Mouse (Mus musculus) embryonic stem cell, embryonic (primary cell): Measurements from ENCODE around the gene Mrps12.

ENCODE experiments used
- CTCF ChIA-PET, 4 experiments: fragments of 300-600 bp in 2 of 4; fragments of 350-600 bp in 2 of 4; sonication (Branson Sonifier 250); formaldehyde crosslinking; loops; one replicate each; lab custom pipeline; 2022; ENCODE audit warnings: inconsistent platforms in 2 of 4; lab: Charles Lee
- POLR2A ChIA-PET, 4 experiments: fragments of 300-600 bp in 2 of 4; fragments of 350-600 bp in 2 of 4; sonication (Branson Sonifier 250); formaldehyde crosslinking; loops; one replicate each; lab custom pipeline; 2022; ENCODE audit warnings: antibody characterized with exemption in 4 of 4, inconsistent platforms in 1 of 4; lab: Charles Lee

The Mrps12 gene

DNA sequence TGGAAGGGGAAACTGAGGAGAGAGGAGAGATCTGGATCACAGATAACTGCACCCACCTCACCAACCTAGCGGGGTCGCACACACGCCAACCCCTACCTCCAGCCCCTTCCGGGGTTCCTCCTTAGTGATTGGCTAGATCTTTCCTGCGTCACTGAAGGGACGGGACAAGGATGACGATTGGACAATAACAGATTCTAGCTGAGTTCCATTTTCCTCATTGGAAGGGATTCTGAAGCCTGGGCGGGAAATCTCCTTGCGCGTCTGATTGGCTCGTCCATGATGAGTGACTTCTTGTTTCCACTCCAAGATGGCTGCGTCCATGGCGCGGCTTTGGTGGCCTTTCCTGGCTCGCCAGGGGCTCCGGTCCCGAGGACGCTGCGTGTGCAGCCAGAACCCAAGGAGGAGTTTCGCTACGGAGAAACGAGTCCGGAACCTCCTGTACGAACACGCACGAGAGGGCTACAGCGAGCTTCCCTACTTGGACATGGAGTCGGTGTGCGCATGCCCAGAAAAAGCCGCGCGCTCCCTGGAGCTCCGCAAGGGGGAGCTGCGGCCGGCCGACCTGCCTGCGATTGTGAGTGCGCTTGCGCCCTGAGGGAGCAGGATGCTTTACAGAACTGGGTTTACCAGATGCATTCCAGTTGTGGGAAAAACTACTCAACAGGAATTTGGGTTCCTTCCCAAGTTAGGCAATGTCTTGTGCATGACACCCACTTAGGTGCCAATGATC, at the start of gene Mrps12, which contains the start of gene Sars2:
Gene Mrps12 (minus strand): TSS at position 112 of the 730 bp plus-strand sequence.
Gene Sars2 (plus strand): TSS at position 284 of the 730 bp plus-strand sequence.
- POLR2A ChIA-PET, result interaction anchor here (0.5 to 3.2 kb wide), 111 partner anchors 8 to 1538 kb away, joined by 3 to 38 read pairs (median 4); partner anchors contain the start of genes Sirt2 (in 3 of the 4), Ccer2 (in 2 of the 4), Eif3k (in 2 of the 4) and Fbxo17 (in 2 of the 4)
- CTCF ChIA-PET, result interaction anchor here (0.5 to 2.1 kb wide), 66 partner anchors 9 to 1255 kb away, joined by 3 to 25 read pairs (median 4); partner anchors contain the start of genes Sirt2 (in 3 of the 4), Ccer2 (in 2 of the 4), Capn12 (in 1 of the 4) and Eif3k (in 1 of the 4)

DNA sequence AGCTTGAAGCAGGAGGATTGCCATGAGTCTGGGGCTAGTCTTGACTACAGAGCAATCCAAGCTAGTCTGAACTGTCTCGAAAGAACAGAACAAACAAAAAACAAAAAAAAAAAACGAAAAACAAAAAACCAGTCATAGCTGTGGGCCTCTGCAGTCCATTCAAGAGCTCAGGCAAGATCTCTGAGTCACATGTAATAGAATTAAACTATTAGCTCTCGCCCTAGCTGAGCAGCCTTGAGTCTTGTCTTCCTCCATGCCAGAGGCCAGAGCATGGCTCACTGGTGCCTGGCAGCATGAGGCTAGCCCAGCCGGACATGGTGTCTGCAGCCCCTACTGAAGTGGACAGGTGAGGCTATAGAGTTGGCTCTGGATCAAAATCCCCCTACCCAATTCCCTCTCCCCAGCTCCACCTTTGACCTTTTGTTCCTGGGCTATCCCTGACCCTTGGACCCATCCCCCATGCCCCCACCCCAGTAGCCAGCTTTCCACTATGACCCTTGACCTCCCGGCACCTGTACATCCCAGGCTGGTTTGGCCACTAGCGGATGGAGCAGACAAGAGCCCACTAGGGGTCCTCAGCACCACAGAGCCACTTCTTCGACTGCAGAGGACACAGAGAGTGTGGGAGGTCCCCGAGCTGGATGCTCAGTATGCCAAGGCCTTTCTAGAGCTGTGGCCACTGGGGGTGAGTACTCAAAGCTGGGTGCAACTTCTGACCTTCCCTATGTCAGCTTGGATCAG, 48.6 kb upstream of the Mrps12 start:
- ChIA-PET CTCF (interaction anchor here (0.5 to 4.7 kb wide), 26 partner anchors 9 to 737 kb away, joined by 3 to 36 read pairs (median 4); partner anchors contain the start of genes Mrps12 (in 1 of the 4), Sars2 (in 1 of the 4) and Sirt2 (in 1 of the 4)), POLR2A (interaction anchor here (0.6 to 5.8 kb wide), 26 partner anchors 8 to 348 kb away, joined by 3 to 57 read pairs (median 4); partner anchors contain the start of genes Sirt2 (in 3 of the 4) and Hnrnpl (in 1 of the 4))

DNA sequence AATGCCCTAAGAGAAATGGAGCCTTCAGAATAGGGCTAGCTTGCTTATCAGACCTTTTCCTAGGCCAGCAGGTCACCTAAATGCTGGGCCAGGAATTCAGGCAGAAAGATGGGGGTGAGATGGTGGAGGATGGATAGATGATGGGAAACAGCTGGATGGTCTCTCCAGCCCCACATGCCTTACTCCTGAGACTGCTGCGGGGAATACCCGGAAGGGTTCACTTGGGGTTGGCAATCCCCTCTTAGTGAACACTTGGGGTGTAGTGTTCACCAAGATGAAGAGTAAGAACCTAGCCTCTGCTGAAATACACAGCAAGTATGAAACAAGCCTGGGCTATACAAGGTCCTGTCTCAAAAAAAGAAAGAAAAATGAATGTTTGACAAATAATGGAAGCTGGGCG, 47.6 kb upstream of the Mrps12 start:
- ChIA-PET CTCF (interaction anchor here (0.5 to 4.7 kb wide), 11 partner anchors 9 to 255 kb away, joined by 3 to 36 read pairs (median 5); partner anchors contain the start of gene Sirt2 (in 1 of the 4)), POLR2A (interaction anchor here in 2 of 4 experiments (0.5 to 5.8 kb wide), 18 partner anchors 9 to 193 kb away, joined by 3 to 47 read pairs (median 4); partner anchors contain the start of genes Mrps12 (in 2 of the 2), Sars2 (in 2 of the 2), Sirt2 (in 2 of the 2) and Eif3k (in 1 of the 2))

DNA sequence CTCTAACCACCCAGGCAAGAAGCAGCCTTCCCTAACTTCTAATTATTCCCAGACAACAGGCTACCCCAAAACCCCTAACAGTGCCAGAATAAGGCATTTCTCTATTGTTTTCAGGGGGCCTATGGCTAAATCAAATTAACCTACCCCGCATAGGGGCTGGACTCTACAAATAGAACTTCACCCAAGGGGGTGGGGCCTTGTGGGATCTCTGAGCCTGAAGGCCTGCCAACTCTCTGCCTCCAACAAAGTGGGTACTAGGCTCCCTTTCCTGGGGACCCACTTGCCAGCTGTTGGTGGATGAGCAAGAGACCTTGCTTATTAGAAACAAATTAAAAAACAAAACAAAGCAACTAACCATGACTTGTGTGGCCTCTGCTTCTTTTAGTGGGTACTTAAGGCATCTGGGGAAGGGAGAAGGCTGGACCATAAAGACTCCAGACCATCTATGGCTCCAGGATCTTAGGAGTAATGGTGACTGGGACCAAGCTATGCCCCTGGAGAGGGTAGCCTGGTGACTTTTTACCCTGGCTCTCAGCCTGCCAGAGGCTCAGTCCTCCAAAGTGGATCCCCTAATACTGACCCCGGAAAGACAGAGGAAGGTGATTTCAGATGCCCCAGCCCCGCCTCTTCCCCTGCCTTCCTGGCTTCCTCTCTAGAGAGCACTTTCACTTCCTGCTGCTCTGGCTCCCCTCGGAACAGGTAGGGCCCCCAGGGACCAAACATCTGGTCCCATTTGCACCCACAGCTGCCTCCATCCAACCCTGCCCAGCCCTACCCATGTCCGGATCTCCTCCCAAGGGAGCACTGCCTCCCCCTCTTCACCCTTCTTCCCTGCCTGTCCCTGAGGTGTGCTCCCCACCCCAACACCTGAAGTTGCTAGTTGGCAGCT, 46.9 kb upstream of the Mrps12 start, which contains the start of gene Rinl:
Gene Rinl (plus strand): TSS at position 663 of the 889 bp plus-strand sequence.
- ChIA-PET POLR2A (interaction anchor here in 2 of 4 experiments (0.5 to 5.8 kb wide), 14 partner anchors 9 to 337 kb away, joined by 3 to 47 read pairs (median 4); partner anchors contain the start of genes Mrps12 (in 2 of the 2), Sars2 (in 2 of the 2), Eif3k (in 1 of the 2) and Hnrnpl (in 1 of the 2)), CTCF (interaction anchor here in 2 of 4 experiments (0.5 to 4.7 kb wide), 4 partner anchors 8 to 79 kb away, joined by 3 to 36 read pairs (median 11); no protein-coding TSS in a partner anchor)

DNA sequence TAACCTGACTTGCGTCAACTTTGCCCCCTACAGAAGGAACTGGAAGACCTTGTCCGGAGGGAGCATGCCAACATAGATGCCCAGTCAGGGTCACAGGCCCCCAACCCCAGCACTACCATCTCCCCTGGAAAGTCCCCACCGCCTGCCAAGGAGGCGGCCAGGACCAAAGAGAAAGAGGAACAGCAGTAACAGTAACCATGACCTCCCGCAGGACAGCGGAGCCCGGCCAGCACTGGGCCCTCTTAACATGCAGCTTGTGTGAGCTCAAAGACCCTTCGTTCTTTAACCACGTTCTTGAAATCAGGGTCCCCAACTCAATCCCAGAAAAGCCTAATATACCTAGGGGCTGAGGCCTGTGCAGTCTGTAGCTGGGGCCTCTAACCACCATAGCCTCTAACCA, 46.3 kb upstream of the Mrps12 start:
- CTCF ChIA-PET, result interaction anchor here in 1 of 4 experiments (2.5 kb wide), 1 partner anchor 8 kb away, joined by 9 read pairs; no protein-coding TSS in a partner anchor
- POLR2A ChIA-PET, result interaction anchor here in 2 of 4 experiments (0.6 to 5.8 kb wide), 7 partner anchors 8 to 338 kb away, joined by 3 to 47 read pairs (median 3); no protein-coding TSS in a partner anchor

DNA sequence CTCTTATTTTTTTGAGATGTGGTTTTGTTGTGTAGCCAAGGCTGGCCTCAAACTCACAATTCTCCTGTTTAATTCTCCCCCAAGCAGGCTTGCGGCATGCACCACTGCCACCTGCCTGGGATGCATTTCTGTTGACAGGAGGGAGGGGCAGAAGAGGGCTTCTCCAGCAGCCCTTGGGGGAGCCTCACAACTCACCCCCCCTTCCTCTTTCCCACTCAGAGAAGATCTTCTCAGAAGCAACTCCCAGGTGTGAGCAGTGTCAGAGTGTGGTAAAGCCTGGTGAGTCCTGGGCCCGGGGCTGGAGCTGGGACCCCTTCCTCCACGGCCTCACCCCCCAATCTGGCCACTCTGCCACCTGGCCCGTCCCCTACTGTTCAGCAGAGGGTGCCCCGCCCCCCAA, 43.5 kb upstream of the Mrps12 start:
- ChIA-PET POLR2A (interaction anchor here in 3 of 4 experiments (0.6 to 2.2 kb wide), 18 partner anchors 10 to 393 kb away, joined by 3 to 12 read pairs (median 4); partner anchors contain the start of genes Fbxo27 (in 1 of the 3), Med29 (in 1 of the 3), Paf1 (in 1 of the 3) and Sirt2 (in 1 of the 3)), CTCF (interaction anchor here (0.6 to 3.4 kb wide), 8 partner anchors 8 to 255 kb away, joined by 3 to 12 read pairs (median 3); partner anchors contain the start of genes Mrps12 (in 2 of the 4) and Sars2 (in 2 of the 4))

DNA sequence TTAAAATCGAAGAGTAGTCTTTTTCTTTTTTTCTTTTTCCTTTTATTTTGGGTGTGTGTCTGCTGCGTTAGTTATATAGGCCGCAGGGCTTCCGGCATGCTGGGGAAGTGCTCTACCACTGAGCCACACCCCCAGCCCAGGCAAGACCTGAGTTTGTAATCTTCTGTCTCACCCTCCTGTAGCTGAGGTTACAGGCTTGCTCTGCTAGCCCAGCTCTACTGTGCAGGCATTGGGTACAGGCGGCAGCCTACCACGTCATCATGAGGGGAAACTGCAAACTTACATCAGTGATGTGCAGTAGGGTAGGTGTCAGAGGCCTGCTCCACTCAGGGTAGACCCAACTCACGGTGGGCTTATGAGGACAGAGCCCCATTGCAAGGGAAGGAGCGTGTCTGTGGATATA, 39.6 kb upstream of the Mrps12 start:
- ChIA-PET CTCF (interaction anchor here in 3 of 4 experiments (0.6 to 2.1 kb wide), 5 partner anchors 9 to 99 kb away, joined by 3 to 36 read pairs (median 3); partner anchors contain the start of gene Rinl (in 1 of the 3)), POLR2A (interaction anchor here (0.9 to 6.5 kb wide), 12 partner anchors 9 to 258 kb away, joined by 3 to 47 read pairs (median 5); partner anchors contain the start of gene Rinl (in 1 of the 4))

DNA sequence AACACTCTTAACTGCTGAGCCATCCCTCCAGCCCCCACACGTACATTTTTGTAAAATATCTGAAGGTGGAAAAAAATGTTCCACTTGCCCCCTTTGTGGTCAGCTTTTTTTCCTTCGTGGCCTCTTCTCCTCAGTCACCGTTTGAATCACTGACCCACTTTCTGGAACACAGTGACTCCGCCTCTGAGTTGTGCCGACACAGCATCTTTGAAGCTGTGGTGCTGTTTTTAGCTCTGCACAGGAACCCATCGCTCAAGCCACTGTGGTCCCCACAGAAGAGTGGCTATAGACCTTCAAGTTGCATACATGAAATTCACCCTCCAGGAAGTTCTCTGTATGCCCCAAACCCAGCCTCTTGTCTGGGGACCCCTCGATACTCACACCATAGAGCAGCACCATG, 39.2 kb upstream of the Mrps12 start:
- POLR2A ChIA-PET, result interaction anchor here in 3 of 4 experiments (1.0 to 6.5 kb wide), 21 partner anchors 9 to 258 kb away, joined by 3 to 47 read pairs (median 5); partner anchors contain the start of genes Actn4 (in 1 of the 3), Mrps12 (in 1 of the 3), Rinl (in 1 of the 3) and Sars2 (in 1 of the 3)
- CTCF ChIA-PET, result interaction anchor here (0.6 to 2.2 kb wide), 15 partner anchors 9 to 259 kb away, joined by 3 to 36 read pairs (median 5); partner anchors contain the start of genes Actn4 (in 1 of the 4), Mrps12 (in 1 of the 4), Rinl (in 1 of the 4) and Sars2 (in 1 of the 4)

DNA sequence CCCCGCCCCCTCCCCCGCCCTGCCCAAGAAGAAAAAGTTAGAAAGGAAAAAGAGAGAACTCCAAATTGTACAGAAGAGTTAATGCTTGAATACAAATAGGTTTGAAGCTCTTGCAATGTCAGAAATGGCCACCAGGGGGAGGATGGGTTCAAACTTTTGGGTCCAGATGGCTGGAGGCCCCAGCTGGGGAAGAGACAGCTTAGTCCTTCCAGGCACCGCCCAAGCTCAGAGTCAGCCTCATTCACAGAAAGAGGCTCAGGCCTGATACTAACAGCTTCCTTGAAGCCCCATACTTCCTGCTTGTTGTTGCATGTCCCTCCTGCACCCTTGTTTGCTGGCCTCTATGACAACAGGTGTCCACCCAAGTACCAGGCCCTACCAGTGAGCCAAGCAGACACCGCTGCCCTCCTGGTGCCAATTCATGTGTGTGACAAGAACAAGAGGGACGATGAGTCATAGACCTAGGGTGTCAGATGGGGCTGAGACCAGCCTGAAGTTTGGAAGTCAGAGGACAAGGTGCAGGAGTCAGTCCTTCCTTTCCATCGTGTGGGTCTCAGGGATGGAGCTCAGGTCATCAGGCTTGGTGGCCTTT, 38.5 kb upstream of the Mrps12 start:
- ChIA-PET POLR2A (interaction anchor here (0.5 to 6.5 kb wide), 61 partner anchors 9 to 388 kb away, joined by 3 to 47 read pairs (median 4); partner anchors contain the start of genes Mrps12 (in 3 of the 4), Sars2 (in 3 of the 4), Rinl (in 2 of the 4) and Sirt2 (in 2 of the 4)), CTCF (interaction anchor here (0.5 to 2.8 kb wide), 80 partner anchors 9 to 1349 kb away, joined by 3 to 36 read pairs (median 4); partner anchors contain the start of genes Sirt2 (in 3 of the 4), Rinl (in 2 of the 4), Actn4 (in 1 of the 4) and Eif3k (in 1 of the 4))

DNA sequence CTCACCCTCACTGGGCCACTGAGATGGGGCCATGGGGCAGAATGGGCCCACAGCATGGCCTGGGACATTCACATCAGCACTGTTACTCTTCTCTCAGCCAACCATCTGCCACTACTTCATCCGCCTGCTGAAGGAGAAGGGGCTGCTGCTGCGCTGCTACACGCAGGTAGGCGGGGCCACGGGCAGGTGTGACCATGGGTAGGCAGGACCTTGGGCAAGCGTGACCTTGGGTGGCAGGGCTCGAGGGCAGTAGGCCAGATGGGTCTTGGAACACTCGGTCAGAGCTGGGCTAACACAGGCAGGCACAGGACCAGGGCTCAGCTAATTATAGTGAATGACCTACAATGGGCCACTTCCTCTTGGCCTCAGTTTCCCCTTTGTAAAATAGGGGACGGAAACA, 37.2 kb upstream of the Mrps12 start:
- ChIA-PET POLR2A (interaction anchor here in 3 of 4 experiments (1.0 to 6.5 kb wide), 6 partner anchors 11 to 104 kb away, joined by 3 to 47 read pairs (median 4); partner anchors contain the start of genes Rinl (in 1 of the 3) and Sirt2 (in 1 of the 3)), CTCF (interaction anchor here in 3 of 4 experiments (0.7 to 2.8 kb wide), 8 partner anchors 8 to 518 kb away, joined by 3 to 25 read pairs (median 6); partner anchors contain the start of genes Mrps12 (in 1 of the 3), Rinl (in 1 of the 3), Sars2 (in 1 of the 3) and Sirt2 (in 1 of the 3))

DNA sequence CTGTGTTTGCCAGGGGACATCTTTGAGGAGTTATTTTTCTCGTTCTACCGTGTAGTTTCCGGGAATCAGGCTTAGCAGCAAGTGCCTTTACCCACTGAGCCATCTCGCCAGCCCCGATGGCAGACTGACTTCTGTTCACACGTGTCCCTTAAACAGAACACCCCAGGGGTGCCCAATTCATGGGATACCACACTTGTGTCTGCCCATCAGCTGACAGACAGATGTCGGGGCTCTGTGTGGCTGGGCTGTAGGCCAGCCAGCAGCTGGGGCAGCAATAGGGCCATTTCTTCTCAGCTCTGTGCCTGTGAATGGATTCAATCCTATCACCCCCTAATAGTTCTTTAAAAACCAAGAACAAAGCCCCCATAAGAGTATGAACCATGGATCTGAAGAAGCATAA, 33.5 kb upstream of the Mrps12 start:
- ChIA-PET POLR2A (interaction anchor here in 3 of 4 experiments (0.8 to 5.0 kb wide), 16 partner anchors 9 to 48 kb away, joined by 3 to 19 read pairs (median 4); partner anchors contain the start of genes Sirt2 (in 2 of the 3), Mrps12 (in 1 of the 3) and Sars2 (in 1 of the 3)), CTCF (interaction anchor here in 3 of 4 experiments (0.5 to 1.3 kb wide), 4 partner anchors 9 to 54 kb away, joined by 3 to 6 read pairs (median 4); partner anchors contain the start of gene Sirt2 (in 1 of the 3))

DNA sequence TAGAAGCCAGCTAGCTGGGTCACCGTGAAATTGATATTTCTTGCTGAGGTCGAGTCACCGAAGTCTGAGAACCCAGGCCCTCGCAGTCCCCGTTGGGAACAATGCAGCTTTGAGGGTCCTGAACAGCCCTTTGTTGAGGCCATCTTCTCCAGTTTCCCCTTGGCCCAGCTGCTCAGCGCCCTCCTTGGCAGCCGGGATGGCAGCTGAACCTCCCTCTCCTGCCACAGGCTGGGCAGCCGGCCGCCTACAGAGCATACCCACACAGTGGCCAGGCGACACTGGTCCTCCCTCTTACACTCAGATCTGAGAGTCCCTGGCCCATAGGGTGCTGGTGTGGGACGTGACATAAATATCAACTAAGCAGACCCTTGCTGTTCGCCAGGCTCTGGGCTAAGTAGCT, 32.5 kb upstream of the Mrps12 start:
- POLR2A ChIA-PET, result interaction anchor here (0.6 to 5.0 kb wide), 16 partner anchors 8 to 1314 kb away, joined by 3 to 19 read pairs (median 4); partner anchors contain the start of genes Mrps12 (in 2 of the 4), Sars2 (in 2 of the 4), Eif3k (in 1 of the 4) and Map4k1 (in 1 of the 4)
- CTCF ChIA-PET, result interaction anchor here in 1 of 4 experiments (1.9 kb wide), 1 partner anchor 16 kb away, joined by 5 read pairs; no protein-coding TSS in a partner anchor

DNA sequence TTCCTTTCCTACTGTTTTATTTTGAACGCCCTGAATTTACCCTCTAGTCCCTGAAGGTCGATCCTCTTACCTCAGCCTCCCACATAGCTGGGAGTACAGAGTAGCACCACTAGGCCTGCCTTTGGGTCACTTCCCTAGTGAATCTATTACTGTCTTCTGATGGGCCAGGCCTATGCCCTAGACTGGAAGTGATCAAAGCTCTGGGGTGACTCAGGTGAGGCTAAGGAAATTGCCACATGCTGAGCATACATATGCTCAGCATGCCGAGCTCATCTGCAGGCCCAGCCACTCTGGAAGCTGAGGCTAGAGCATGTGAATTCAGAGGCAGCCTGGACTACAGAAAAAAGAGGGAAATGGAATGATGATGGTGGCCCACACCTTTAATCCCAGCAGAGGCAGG, 31.5 kb upstream of the Mrps12 start:
- ChIA-PET CTCF (interaction anchor here (0.5 to 1.9 kb wide), 10 partner anchors 17 to 1697 kb away, joined by 3 to 9 read pairs (median 4); partner anchors contain the start of gene Gmfg (in 1 of the 4)), POLR2A (interaction anchor here in 2 of 4 experiments (0.5 to 5.0 kb wide), 16 partner anchors 10 to 593 kb away, joined by 3 to 19 read pairs (median 4); partner anchors contain the start of genes Eif3k (in 1 of the 2), Map4k1 (in 1 of the 2), Mrps12 (in 1 of the 2) and Sars2 (in 1 of the 2))

DNA sequence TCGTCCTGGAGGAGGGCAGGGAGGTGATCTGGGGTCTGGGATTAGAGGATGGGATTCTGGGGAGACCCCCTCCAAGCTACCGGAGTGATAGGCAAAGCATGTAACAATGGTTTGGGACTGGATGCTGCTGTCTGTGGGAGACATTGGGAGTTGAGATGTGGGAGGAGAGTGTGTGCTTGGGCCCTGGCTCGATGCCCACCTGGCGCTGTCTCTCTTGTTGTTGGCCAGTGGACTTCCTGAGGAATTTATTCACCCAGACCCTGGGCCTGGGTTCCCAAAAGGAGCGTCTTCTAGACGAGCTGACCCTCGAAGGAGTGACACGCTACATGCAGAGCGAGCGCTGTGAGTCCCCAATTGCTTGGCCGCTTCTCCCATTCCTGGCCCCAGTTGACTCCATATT, 30.2 kb upstream of the Mrps12 start:
- ChIA-PET CTCF (interaction anchor here in 2 of 4 experiments (0.6 to 1.4 kb wide), 2 partner anchors 8 to 27 kb away, joined by 3 read pairs; no protein-coding TSS in a partner anchor), POLR2A (interaction anchor here in 2 of 4 experiments (0.6 to 5.0 kb wide), 8 partner anchors 8 to 210 kb away, joined by 3 to 19 read pairs (median 4); partner anchors contain the start of genes Eif3k (in 1 of the 2), Map4k1 (in 1 of the 2), Mrps12 (in 1 of the 2) and Rinl (in 1 of the 2))
